Mouse (Mus musculus): Measurements from ENCODE around the gene Galnt6.
"Not testable (repeated sequence)": the region's sequence is repeated elsewhere in the genome, so short reads cannot be mapped to it uniquely, and the experiment has no call there.

The Galnt6 gene

DNA sequence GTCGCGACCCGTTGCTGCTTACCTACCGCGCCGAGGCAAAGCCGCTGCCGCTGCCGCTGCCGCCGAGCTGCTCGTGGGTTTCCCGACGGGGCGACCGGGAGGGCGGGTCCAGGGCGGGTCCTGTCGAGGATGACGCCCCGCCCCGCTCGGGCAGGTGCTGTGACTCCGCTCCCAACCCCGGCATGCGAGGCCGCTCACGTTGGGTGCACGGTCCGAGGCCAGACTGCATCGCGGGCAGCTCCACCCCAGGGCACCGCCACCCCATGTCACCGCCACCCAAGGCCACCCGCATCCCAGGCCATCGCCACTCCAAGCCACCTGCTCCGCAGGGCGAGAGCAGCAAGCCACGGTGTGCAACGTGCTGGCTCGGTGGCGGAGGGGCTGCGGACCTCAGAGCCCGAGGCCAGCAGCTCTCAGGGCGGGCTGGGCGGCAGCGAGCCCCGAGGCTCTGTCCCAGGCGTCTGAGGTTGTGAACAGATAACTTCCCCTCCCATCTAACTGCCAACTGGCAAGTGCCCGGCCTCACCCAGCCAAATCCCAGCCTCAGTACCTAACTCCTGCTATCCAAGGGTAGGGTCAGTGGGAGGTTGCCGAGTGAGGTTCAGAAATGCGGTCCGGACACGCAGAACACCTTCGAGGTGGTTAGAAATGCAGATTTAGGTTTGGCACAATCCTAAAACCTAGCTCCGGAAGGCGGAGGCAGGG lies at the start of gene Galnt6:
Galnt6 (minus strand) TSS at position 96 of the 705 bp plus-strand sequence.
- DNase-seq (ENCODE audit: low spot score) = no peak

DNA sequence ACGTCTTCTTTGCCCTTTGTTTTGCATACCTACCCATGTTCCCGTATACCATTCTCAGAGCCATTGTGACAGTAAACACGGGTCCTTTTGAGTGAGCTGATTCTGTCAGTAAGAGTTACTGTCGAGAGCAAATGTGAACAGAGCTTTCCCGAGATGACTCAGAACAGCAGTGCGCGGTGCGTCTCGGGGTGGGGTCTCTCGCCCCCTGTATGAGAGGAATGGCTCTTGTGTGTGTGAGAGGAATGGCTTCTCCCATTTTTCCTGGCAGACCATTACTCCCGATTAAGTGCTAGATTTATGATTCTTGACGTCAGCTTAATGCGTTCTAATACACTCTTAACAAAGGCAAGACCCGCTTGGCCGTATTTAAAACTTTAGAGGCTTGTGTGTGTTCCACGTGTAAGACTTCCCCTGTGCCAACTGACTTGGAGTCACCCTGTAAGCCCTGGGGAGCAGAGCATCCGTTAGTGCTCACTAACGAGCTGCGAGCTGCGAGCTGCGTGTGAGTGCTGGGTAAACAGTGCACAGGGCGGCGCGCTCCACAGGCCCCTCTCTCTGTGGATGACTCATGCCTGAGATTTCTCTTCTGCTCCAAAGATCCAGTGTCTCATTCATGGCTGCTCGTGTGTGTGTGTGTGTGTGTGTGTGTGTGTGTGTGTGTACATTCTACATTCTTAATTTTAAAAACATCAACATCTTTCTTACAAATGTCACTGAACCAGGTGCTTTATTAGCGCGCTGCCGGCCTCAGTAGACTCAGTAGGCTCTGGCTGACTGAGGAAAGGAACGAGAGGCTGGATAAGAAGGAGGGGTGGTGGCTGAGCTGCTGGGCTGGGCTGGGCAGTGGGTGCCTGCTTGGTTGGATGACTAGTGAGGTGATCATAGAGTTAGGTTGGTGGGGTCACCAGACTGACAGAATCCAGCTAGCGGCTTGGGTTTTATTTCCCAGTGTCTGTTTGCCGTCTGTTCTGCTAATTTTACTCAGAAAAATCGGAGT lies 48.1 kb upstream of the Galnt6 start:
- DNase-seq (ENCODE audit: low spot score) = no peak

DNA sequence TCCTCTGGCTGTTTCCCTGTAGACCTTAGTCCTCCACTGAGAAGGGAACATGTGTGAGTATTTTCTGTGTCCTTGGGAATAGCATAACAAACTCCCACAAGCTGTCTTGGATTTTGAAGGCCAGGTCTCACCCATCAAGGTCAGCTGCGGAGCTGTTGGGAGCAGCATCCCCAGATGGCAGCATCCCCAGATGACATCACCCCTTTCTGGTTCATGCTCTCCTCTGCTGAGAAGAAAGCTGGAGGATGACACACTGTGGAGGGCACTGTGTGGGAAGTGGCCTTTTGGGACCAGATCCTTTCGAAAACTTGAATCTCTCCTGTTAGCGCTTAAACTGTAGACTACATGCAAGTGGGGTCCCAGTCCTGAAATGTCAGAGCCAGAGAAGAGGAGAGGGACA lies 47.2 kb upstream of the Galnt6 start:
- peak; percentile 38 for DNase-seq (ENCODE audit: low spot score)

DNA sequence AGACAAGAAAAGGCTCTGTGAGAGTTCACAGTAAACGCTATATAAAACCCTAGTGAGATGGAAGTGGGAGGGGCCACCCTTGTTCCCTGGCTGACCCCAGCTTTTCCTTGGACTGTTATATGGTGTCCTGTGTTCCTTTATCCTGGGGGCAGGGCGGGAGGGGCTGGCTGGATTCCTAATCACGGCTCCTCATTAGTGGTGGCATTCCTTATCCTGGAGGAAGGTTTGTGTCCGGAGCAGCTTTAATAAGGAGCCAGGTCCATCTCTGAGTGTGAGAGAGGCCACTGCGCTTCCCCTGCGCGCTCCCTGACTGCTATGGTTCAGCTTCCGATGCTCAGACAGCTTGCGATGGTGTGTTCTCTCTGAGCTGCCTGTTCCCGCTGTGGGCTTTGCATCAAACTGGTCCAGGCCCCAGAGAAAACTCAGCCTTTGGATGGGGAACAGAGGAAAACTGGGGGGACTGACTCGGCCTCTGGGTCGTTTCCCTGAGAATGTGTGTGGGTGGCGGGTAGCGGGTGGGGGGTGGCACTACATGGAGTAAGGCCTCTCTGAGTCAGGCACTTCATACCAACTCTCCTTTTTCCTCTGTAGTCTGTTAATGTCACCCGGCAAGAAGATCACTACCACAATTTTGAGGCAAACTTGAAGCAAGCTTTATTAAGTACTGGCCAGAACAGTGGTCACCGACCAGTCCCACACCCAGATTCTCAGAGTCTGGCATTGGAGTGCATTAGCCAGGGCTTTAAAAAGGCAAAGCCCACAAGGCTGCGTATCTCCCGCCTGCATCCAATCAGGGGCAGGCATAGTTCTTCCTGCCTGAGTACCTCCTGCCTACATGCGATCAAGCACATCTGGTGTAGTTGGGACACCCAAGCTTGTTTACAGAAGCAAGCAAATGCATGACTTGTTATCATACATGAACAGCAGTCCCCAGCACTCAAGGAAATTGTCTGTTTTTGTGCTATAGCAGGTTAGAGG lies 46.3 kb upstream of the Galnt6 start:
- DNase-seq (ENCODE audit: low spot score) = no peak

DNA sequence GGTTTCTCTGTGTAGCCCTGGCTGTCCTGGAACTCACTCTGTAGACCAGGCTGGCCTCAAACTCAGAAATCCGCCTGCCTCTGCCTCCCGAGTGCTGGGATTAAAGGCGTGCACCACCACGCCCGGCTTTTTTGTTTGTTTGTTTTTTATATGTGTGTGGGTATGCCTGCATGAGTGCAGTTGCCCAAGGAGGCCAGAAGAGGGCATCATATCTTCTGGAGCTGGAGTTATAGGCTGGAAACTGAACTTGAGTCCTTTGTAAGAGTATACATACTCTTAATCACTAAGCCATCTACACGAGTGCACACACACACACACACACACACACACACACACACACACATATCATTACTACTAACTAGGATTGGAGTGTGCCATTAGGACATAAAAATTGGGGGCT lies 44.7 kb upstream of the Galnt6 start:
- not testable (repeated sequence) for DNase-seq (ENCODE audit: low spot score)

DNA sequence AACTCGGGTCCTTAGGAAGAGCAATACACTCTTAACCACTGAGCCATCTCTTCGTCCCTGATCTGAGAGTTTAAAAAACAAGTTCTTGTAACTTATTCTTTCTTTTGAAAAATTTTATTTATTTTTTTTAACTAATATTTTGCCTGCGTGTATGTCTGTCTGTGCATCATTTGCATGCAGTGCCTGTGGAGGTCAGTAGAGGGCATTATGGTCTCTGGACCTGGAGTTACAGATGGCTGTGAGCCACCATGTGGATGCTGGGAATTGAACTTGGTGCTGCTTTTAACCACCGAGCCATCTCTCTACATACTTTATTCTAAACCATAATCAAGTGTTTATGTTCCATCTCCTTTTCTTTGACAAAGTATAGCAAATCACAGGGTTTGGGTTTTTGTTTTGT lies 43.5 kb upstream of the Galnt6 start:
- DNase-seq (ENCODE audit: low spot score) = no peak

DNA sequence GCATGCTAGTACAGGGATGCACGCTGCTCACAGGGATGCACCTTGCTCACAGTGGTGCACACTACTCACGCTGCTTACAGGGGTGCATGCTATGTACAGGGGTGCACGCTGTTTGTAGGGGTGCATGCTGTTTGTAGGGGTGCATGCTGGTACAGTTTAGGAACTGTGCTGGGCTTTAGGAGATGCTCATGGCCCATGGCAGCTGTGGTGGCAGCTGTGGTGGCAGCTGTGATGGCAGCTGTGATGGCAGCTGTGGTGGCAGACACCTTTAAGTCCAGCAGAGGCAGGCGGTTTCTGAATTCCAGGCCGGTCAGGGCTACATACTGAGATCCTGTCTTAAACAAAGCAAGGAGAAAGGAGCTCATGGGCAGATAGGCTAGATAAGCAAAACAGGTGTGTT lies 41.2 kb upstream of the Galnt6 start:
- DNase-seq (ENCODE audit: low spot score) = no peak

DNA sequence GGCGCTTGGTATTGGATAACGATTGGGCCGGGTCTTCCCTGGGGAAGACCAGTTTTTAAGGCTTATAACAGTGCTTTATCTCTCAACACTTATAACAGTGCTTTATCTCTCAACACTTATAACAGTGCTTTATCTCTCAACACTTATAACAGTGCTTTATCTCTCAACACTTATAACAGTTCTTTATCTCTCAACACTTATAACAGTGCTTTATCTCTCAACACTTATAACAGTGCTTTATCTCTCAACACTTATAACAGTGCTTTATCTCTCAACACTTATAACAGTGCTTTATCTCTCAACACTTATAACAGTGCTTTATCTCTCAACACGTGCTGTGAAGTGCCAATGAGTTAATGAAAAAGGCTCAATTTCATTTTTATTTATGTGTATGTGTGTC lies 39.8 kb upstream of the Galnt6 start:
- not testable (repeated sequence) for DNase-seq (ENCODE audit: low spot score)

DNA sequence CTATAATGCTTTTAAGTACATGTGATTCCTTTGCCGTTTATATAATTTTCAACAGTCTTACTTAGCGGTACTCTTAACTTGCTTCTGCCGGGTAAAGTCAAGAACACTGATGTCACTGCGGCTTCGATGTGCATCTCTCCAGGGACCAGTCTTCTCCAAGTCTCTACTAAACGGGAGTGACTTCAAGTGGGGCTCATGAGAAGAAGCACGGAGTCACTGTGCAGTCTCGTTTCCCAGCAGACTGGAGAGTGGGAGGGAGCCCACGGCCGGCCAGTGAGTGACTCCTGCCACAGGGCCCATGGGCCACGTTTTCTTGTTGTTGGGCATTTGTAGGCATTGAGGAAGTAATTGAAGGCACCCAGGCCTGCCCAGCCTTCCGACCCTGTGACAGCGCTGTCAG lies 38.7 kb upstream of the Galnt6 start:
- DNase-seq (ENCODE audit: low spot score) = no peak

DNA sequence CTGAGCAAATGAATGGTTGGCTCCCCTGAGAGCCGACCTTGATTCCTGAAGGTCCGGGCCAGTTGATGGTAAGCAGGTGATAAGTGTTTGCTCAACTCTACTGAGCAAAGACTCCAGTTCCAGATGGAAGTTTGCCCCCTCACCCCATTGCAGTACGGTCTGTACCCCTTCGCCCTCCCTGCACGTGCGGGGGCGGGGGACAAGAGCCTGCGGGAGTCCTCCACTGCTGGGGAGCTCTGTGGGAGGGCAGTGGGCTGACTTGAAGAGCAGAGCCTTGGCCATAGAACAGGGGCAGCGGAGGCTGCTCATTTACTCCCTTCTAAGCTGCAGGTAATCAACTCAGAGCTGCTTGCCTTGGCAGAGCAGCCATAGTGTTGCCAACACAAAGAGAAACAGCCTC lies 37.6 kb upstream of the Galnt6 start:
- DNase-seq (ENCODE audit: low spot score) = no peak

DNA sequence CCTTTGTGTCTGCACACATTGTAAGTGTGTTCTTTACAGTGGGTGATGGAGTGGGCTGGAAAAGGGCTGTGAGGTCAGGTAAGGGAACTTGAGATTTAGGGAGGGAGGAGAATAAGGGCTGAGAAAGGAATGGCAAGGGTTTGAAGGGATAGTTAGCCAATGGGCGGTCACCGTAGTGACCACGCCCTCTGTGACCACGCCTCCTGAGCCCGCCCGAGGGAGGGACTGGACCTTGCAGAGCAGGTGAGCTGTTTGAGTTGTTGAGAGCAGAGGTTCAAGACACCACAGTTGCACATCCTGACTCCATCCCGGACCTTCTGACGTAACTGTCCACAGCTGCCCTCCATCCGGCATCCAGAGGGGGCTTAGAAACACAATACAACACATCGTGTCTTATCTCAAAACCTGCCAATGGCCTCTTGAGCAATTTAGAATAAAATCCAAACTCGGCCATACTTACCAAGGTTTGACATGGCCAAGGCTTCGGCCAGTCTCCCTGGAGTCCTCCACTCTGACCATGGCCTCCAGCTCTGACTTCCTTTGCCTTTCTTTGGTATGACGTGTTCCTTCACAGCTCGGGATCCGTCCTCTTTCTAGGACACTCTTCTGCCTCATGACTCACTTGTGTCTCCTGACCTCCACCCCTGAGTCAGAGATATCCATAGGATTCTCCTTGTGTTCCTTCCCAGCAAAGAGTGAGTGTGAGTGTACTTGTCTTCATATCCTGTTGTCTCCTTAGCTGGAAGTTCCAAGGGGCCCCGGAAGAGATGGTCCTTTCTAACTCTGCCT lies 35.2 kb upstream of the Galnt6 start:
- no peak for DNase-seq (ENCODE audit: low spot score)

DNA sequence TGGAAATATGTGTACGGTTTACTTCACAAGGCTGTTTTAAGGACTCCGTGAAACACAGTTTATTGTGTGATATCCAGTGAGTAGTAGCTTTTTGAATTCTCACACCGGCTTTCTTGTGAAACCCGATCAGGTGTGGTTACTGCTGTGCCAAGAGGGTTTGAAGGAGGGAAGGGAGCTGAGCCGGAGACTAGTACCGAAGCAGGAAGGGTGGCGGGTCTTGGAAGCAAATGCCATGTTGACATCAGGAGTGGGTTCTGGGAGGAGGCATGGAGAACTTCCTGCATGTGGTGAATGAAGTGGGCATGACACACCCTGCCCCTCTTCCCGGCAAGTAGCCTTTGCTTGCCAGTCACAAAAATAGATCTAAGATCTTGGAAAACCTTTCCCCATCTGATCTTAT lies 33.5 kb upstream of the Galnt6 start:
- no peak for DNase-seq (ENCODE audit: low spot score)

DNA sequence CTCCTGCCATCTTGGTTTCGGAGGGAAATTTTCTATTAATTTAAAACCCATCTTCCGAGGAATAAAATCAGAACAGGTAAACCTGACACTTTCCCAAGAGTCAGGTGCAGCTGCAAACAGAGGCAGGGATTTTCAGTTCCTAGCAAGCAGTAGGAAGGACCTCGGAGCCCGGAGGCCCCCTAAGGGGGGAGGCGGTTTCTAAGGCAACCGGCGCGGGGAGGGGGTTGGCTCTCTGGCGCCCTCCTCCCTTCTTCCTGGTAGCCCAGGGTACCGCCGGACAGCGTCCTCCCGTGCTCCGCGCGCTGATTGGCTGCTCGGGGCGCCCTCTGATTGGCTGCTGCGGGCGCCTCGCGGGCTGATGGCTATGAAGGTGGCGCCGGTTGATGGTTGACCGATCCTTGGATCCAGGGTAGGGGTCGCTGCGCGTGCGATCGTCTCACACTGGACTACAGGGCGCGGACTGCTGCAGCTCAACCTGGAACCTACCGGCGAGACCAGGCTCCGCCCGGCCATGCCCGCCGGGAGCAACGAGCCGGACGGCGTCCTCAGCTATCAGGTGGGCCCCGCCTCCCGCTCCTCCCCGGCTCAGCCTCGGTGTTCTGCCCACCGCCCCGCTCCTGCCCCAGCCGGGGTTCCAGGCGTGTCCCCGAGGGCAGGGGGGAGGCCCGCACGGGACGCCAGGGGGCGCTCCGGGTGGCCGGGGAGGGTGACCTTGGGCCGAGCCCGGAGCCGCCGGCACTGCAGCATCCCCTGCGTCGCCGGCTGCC lies 32.4 kb upstream of the Galnt6 start, which contains the start of gene Slc4a8:
Slc4a8 (plus strand) TSS at position 329 of the 767 bp plus-strand sequence.
- peak; percentile 85 for DNase-seq (ENCODE audit: low spot score)

DNA sequence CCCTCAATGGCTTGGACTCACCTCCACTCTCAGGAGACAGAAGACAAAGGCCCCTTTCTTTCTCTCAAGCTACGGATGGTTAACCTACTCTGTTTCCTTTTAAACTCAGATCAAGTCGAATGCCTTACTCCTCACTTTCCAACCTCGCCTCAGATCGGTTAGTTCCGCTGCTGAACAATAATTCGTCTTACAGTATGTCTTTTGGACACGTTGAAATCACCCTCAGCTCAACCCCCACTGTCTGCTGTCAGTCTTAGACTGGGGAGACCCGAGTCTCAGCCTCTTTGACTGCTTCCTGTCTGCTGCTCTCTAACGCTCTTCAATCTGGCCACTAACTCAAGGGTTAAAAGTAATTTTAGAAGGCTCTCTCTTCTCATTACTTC lies 31.9 kb upstream of the Galnt6 start:
- no peak for DNase-seq (ENCODE audit: low spot score)

DNA sequence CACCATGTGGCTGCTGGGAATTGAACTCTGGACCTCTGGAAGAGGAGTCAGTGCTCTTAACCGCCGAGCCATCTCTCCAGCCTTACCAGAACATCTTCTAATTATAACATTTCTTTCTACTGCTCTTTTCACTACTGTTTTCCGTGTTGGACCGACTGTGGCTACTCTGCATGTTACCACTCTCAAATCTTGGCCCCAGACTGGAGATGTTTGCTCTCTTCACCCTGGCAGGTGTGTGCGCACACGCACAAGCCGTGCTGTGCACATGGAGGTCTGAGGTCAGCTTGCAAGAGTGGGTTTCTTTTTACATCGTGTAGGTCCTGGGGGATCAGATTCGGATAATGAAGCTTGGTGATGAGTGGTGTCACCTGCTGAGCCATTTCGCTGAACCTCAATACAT lies 30.1 kb upstream of the Galnt6 start:
- DNase-seq (ENCODE audit: low spot score) = no peak

DNA sequence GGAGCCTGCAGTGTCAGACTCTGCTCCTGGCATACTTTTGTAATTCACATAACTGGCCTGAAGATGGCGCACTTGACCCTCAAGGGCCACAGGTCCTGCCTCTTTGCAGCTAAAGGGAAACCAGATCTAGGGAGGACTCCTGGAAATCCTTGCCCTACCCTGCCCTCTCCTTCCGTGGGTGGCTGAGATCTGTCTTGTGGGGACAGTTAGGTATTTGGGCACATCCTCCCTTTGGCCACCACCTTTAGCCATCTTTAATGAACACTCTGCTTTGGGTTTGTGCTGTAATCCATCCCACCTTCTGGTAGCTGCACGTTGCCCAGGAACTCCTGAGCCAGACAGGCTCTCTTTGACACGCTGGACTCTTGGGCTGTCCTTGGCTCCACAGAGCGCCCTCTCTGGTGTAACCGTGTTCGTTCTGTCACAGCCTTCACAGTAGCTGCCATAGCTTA lies 28.4 kb upstream of the Galnt6 start:
- peak; percentile 57 for DNase-seq (ENCODE audit: low spot score)

DNA sequence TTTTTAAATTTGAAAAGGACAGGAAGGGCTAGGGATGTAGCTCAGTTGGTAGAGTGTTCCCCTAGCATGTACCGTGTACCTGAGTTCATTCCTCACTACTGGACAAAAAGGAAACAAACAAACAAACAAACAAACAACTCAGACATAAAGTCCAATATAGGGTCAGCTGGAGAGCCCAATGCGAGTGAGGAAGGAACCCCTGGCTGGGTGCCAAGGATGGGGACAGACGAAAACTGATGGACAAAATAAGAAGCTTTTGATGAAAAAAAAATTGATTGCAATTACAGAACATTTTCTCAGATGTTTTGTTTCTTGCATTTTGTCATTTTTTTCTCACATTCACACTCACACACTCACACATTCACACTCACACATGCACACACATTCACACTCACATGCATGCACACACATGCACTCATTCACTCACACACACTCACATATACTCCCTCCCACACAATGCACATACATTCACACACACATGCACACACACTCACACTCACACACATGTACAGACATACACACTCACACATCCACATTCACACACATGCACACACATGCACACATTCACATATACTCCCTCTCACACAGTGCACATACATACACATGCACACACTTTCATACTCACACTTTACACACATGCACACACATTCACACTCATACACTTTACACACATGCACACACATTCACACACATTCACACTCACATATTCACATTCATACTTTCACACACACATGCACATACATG lies 26.9 kb upstream of the Galnt6 start:
- no peak for DNase-seq (ENCODE audit: low spot score)

DNA sequence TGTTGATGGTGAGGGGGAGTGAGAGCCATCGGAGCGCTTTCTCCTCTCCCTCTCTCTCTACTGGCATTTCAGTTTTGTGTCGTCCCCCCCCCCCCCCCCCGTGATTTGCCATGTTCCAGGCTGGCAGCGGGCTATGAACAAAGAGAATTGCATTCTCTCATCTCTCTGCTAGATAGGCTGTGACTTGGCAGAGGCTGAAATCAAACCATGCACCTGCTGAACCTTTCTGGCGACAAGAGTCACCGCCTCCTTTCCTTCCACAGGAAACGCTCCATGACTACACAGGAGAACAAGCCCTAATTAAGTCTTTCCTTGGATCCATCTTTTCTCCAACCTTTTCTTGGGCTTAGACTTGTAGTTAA lies 26.3 kb upstream of the Galnt6 start:
- no peak for DNase-seq (ENCODE audit: low spot score)

DNA sequence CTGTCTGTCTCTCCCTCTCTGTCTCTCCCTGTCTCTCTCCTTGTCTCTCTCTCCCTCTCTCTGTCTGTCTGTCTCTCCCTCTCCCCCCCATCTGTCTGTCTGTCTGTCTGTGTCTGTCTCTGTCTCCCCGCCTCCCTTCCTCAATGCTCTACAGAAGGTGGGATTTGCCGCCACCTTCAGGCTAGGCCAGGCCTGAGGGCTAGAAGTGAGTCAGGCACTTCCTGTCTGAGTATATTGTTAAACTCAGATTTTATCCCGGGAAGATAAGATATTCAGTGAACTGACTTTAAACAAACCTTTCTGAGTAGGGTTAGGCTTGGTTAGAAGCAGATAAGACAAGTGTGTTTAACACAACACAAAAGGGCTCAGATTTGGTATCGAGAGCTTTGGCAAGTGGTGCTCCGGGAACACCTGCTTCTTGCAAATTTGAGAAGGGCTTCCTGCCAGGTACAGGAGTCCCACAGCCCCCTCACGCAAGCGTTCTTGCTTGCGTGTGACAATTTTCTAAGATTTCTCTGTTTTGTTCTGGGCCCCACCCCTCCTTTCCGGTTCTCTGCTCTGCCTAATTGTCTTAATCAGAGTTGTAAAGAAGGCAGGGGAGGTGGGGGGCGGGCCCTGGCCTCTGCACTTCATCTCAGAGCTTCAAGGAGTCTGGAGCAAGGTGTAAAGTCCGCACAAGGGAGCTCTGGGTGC lies 25.8 kb upstream of the Galnt6 start:
- DNase-seq (ENCODE audit: low spot score) = no peak
